Mouse (Mus musculus): Measurements from ENCODE around the gene Slc5a4a.
A peak's percentile ranks its signal among the peaks of the same experiment; 100 is the strongest.

Gene Slc5a4a

GRCm38 (mm10) chr10:76147278-76147677 lies at the start of gene Slc5a4a:
Slc5a4a (plus strand) TSS chr10:76147451.
- no peak for DNase-seq

- no peak for DNase-seq
Measured at GRCm38 (mm10) chr10:76110861-76111260, 36.4 kb upstream of the Slc5a4a start, which contains the start of gene Slc5a4b. Slc5a4b (minus strand) TSS chr10:76110961.

- peak; percentile 6 for DNase-seq
Measured at GRCm38 (mm10) chr10:76117966-76118365, 29.3 kb upstream of the Slc5a4a start.

GRCm38 (mm10) chr10:76118741-76119140 lies 28.5 kb upstream of the Slc5a4a start:
- DNase-seq: no peak

GRCm38 (mm10) chr10:76120124-76120711 lies 27.0 kb upstream of the Slc5a4a start:
- no peak for DNase-seq

- DNase-seq: no peak
Measured at GRCm38 (mm10) chr10:76121495-76121894, 25.8 kb upstream of the Slc5a4a start.

- peak; percentile 2 for DNase-seq
Measured at GRCm38 (mm10) chr10:76132506-76132905, 14.7 kb upstream of the Slc5a4a start.

GRCm38 (mm10) chr10:76136318-76136717 lies 10.9 kb upstream of the Slc5a4a start:
- no peak for DNase-seq

- no peak for DNase-seq
Measured at GRCm38 (mm10) chr10:76146846-76147245, 405 bp upstream of the Slc5a4a start.

- no peak for DNase-seq
Measured at GRCm38 (mm10) chr10:76155911-76156310, 8.7 kb downstream of the Slc5a4a start.

GRCm38 (mm10) chr10:76157528-76157927 lies 10.3 kb downstream of the Slc5a4a start:
- DNase-seq: no peak

GRCm38 (mm10) chr10:76158009-76158408 lies 10.8 kb downstream of the Slc5a4a start:
- DNase-seq: no peak

GRCm38 (mm10) chr10:76174899-76175298 lies 27.6 kb downstream of the Slc5a4a start:
- DNase-seq: no peak

- no peak for DNase-seq
Measured at GRCm38 (mm10) chr10:76185216-76185615, 38.0 kb downstream of the Slc5a4a start.

- DNase-seq: no peak
Measured at GRCm38 (mm10) chr10:76188010-76188409, 40.8 kb downstream of the Slc5a4a start.

- DNase-seq: no peak
Measured at GRCm38 (mm10) chr10:76201416-76201815, 54.2 kb downstream of the Slc5a4a start.

- peak; percentile 53 for DNase-seq
Measured at GRCm38 (mm10) chr10:76201978-76202377, 54.7 kb downstream of the Slc5a4a start.

GRCm38 (mm10) chr10:76203798-76204283 lies 56.6 kb downstream of the Slc5a4a start:
- DNase-seq: peak; percentile 23

- no peak for DNase-seq
Measured at GRCm38 (mm10) chr10:76207262-76207796, 60.1 kb downstream of the Slc5a4a start.

- no peak for DNase-seq
Measured at GRCm38 (mm10) chr10:76209241-76209640, 62.0 kb downstream of the Slc5a4a start.

- DNase-seq: no peak
Measured at GRCm38 (mm10) chr10:76210806-76211205, 63.6 kb downstream of the Slc5a4a start.

GRCm38 (mm10) chr10:76212121-76212520 lies 64.9 kb downstream of the Slc5a4a start:
- no peak for DNase-seq

GRCm38 (mm10) chr10:76214161-76214560 lies 66.9 kb downstream of the Slc5a4a start:
- DNase-seq: no peak

- no peak for DNase-seq
Measured at GRCm38 (mm10) chr10:76217056-76217455, 69.8 kb downstream of the Slc5a4a start.

- no peak for DNase-seq
Measured at GRCm38 (mm10) chr10:76218240-76218639, 71.0 kb downstream of the Slc5a4a start.
